Mouse (Mus musculus) layer of hippocampus, adult 18-20 months (tissue): ENCODE measurements around the gene Sptan1. TPM values are rescaled to one million over a fixed set of nuclear protein-coding genes. Genes with fewer than 3 reads are reported as not detected.
A peak's percentile ranks its signal among the peaks of the same experiment; 100 is the strongest.

Experiments
- DNase-seq, 2 experiments: peaks; one replicate each; pipeline ENCODE4 v3.0.0; 2022; ENCODE audit warnings: low spot score in 2 of 2
- long read RNA-seq: library from polyadenylated mRNA; stranded (forward); transcript quantifications from one replicate; pipeline ENCODE4 v2.0.0, GENCODE M21; 2021
- total RNA-seq, 2 experiments: library from RNA; stranded (reverse); gene quantifications; 2 replicates each; pipeline ENCODE4 v1.2.3; 2021

Gene Sptan1
- total RNA-seq, result 100 to 1,000 TPM; 815 TPM
- long read RNA-seq, partial matches to known transcripts, result 176 of 287 reads
- long read RNA-seq, other reads (novel, unspliced or antisense), result 109 of 287 reads

GRCm38 (mm10) chr2:29965250-29965843 lies at the start of gene Sptan1:
Sptan1 (plus strand) TSS chr2:29965560.
- peak; percentile 93 to 97 for DNase-seq

- DNase-seq, result no peak
Observed at GRCm38 (mm10) chr2:29917621-29918020, 47.7 kb upstream of the Sptan1 start.

GRCm38 (mm10) chr2:29922011-29922410 lies 43.3 kb upstream of the Sptan1 start:
- DNase-seq, result peak in 1 of 2 experiments; percentile 21

GRCm38 (mm10) chr2:29926542-29926941 lies 38.8 kb upstream of the Sptan1 start:
- no peak for DNase-seq

DNA sequence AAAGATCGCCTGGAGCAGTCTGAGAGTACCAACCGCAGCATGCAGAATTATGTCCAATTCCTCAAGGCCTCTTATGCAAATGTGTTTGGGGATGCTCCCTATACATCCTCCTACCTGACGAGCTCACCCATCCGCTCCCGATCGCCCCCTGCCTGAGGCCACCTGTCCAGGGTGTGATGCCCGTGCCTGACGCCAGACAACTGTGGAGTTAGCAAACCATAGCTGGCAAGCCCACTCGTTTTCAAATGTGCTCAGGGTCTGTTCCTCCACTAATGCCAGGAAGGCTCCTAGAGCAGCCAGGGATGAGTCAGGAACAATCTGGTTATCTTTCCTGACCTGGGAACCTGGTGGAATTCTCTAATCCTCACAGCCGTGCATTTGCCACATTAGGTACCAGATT lies 34.9 kb upstream of the Sptan1 start:
- DNase-seq, result peak; percentile 30 to 62

- no peak for DNase-seq
Observed at GRCm38 (mm10) chr2:29931194-29931593, 34.2 kb upstream of the Sptan1 start.

DNA sequence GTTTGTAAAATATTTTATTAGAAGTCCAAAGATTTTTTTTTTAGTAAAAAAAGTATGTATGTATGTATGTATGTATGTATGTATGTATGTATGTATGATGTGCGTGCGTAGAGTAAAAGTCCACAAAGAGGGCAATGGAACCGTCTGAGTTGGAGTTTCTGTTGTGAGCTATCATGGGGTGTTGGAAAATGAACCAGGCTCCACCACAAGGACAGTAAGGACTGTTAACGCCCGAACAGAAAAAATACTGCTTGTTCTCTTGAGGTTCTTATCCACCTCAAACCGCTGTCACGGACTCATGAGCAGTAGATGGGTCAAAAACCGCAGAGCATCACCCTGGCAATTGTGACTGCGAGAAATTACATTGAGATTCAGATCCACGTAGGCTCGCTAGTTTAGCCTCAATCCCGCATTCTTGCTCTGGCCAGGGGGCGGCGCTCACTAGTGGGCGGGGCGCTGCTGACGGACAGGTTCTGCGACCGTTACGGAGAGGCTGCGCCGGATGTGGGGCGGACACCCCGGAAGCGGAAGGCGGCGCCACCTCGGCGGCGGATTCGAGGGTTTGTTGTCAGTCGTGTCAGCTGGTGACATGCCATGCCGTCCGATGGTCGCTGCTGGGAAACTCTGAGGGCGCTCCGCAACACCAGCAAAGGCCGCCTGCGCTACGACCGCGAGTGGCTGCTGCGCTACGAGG lies 30.3 kb upstream of the Sptan1 start, which contains the start of gene Gle1:
Gene Gle1, plus strand, starts transcription at position 521 of the 694 bp plus-strand sequence.
- DNase-seq, result peak; percentile 96 to 97

- no peak for DNase-seq
Observed at GRCm38 (mm10) chr2:29940073-29940472, 25.3 kb upstream of the Sptan1 start.

DNA sequence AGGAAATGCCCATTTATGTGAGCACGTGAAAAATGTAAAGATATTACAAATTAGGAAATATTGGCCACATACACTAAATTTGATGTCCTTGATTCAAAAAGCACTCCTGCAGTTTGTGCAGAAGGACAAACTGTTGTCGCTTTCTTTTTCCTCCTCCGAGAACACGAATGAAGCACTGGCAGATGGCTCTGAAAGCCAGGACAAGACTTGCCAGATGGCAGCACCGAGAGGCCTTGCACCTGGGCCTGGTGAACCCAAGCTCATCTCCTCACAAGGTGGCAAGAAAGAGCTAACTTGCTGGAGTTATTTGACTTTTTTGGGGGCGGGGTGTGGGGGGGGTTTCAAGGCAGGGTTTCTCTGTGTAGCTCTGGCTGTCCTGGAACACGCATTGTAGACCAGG lies 24.5 kb upstream of the Sptan1 start:
- no peak for DNase-seq

GRCm38 (mm10) chr2:29944723-29945122 lies 20.6 kb upstream of the Sptan1 start:
- no peak for DNase-seq

DNA sequence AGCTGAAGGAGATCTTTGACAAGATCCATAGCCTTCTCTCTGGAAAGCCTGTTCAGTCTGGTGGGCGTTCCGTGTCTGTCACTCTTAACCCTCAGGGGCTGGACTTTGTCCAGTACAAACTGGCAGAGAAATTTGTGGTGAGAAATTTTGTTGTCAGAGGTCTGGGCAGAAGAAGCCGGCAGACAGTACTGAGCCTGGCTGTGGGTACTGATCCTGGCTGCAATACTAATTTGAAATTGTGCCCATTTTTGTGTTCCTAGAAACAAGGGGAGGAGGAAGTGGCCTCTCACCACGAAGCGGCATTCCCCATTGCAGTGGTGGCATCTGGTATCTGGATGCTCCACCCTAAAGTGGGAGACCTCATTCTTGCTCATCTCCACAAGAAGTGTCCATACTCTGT lies 16.5 kb upstream of the Sptan1 start:
- DNase-seq, result no peak

GRCm38 (mm10) chr2:29961246-29961645 lies 4.1 kb upstream of the Sptan1 start:
- no peak for DNase-seq

DNA sequence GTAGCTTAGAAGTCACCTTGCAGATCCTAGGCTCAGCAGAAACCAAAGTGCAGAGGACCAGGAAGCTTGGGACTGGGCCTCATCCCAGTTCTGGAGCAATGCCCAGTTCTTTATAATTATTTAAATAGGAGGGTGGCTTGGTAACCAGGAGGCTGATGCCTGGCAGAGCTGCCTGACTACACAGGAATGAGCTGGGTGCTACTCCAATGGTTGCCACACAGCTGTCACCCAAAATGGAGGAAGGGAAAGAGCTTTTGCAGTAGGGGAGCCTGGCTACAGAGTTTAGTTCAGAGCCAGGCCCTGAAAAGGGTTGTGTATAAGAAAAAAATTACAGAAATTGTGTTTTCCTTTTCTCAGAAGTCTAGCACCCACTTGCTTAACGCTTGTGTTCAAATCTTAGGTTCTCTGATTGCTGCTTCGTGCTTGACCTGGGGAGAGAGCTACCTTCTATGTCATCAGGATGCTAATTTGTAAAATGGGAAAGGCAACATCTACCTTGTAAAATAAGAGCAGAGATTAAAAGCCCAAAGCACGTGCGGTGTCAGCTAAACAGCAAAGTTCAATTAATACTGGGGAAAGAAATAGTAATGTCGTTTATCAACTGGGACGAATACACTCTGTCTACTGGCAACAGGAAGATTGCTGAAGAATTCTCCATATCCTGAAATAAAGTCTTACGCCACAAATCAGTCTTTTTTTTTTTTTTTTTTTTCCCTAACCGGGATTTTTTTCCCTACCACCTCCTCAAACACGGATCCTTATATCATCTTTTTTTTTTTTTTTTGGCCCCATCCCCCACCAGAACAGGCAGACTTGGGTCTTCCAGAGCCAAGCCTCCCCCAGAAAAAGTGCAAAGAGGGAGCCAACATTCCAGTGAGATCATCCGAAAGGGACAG lies 758 bp upstream of the Sptan1 start:
- peak; percentile 52 to 73 for DNase-seq

DNA sequence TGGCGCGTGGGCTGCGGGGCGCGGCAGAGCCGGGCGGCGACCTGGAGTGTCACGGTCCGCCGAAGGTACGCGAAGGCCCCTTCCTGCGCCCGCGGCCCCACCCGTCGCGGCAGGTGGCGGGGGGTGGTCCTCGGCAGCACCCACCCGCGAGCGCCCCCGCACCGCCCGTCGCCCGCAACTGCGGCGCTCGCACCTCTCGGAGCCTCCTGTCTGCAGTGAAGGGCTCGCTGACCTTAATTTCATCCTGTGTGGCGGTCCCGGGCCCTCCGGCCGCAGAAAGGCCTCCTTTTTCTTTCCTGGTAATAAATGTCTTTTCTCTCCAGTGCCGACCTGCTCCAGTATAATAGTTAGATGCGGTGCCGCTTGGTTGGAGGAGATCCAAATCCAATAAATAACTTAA lies 546 bp downstream of the Sptan1 start:
- DNase-seq, result peak; percentile 52 to 59

DNA sequence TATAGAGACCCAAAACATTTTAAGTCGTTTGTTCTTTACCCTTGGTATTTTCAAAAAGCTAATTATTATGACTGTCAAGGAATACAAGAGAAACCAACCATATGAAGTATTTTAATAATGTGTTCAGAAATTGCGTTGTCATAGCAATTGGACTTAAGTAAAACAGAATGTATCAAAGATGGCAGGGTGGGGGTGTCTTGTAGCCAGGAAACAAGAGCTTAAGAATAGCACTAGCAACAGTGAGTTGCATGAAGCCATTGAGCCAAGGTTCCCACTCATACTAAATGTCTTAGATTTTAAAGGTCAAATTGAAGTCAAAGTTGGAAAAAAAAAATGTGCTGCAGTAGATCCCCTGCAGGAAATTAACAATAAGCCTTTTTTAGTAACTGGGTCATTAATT lies 1.5 kb downstream of the Sptan1 start:
- DNase-seq, result peak in 1 of 2 experiments; percentile 60

GRCm38 (mm10) chr2:29967768-29968167 lies 2.4 kb downstream of the Sptan1 start:
- DNase-seq, result no peak

DNA sequence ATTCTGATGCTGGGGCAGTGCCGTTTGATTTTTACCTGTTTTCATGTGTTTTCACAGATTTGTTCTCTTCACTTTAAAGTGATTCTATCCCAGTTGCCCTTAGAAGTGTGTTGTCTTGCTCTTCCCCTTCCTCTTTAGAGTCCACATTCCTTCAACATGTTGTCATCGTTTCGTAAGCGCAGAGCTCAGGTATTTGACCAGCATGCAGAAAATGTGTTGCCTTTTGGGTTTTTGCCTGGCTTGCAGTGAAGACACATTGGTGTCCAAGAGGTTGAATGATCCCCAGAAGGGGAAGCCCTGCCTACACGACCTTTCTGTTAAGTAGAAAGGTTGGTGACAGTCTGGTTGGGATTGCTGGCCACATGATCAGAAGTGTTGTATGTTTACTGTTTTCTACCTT lies 3.3 kb downstream of the Sptan1 start:
- DNase-seq, result no peak

DNA sequence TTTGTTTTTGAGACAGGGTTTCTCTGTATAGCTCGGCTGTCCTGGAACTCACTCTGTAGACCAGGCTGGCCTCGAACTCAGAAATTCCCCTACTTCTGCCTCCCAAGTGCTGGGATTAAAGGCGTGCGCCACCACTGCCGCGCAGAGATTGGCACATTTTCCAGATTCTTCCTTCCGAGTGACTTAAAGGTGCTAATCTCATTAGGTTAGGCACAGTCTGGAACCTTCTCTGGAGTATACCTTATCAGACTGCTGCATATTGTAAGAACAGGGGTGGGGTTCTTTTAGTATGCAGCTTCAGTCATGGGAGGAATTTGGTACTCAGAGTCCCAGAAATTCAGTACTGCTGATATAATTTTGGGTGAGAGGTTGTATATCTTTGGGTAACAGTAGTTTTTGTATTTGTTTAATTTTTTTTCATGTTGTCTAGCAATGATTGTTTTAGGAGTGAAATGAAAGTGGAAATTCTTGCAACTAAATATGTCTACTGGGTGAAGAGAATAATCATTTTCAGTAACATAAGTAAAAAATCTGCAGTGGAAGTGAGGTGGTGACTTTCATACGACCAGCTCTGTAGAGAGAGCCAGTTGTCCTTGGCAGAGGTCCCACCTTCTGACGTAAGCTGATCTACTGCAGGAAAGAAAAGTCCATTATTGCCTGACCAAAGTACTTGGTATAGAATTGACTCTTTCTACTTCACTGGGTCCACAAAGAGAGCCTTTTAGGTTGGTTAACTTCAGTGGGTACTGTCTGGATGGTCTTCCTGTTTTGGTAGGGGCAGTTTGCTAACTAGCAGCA lies 6.7 kb downstream of the Sptan1 start:
- peak in 1 of 2 experiments; percentile 51 for DNase-seq

GRCm38 (mm10) chr2:29973525-29973924 lies 8.2 kb downstream of the Sptan1 start:
- no peak for DNase-seq

DNA sequence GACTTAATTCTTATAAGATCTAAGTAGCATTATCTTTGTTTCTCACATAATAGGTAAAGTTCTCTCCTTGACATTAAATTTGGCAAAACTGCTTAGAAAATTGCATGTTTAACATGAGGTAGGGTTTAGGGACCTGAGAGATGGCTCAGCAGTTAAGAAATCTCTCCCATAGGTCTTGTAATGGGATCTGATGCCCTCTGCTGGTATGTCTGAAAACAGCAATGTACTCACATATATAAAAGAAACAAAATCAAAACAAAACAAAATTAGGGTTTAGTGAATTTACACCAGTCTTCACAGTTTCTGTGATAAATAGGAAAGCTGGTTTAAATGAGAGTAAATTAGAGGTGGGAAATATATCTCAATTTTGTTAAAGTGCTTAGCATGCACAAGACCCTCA lies 11.9 kb downstream of the Sptan1 start:
- DNase-seq, result peak in 1 of 2 experiments; percentile 62

DNA sequence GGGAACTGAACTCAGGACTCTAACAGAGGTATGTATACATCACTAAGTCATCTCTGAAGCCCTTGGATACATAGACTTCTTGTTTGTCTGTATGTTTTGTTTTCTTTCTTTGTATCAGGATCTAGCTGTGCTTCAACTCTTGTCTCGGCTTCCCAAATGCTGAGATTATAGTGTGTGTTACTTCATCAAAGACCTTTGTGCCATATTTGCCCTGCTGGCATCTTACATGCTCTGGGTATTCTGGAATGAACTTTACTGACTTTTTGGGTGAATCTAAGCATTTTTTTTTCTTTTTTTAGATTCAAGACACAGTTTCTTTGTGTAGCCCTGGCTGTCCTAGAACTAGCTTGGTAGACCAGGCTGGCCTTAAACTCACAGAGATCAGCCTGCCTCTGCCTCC lies 15.3 kb downstream of the Sptan1 start:
- DNase-seq, result no peak
